Mouse (Mus musculus) cerebral cortex, adult 2 months (tissue): ENCODE data around the gene Magee2.

Experiments used
- WGBS: fragments of 180-500 bp; shearing (Covaris S2); methylation state at CpG from one replicate; pipeline ENCODE4 v1.1.7; 2018; 5-methylcytosine and 5-hydroxymethylcytosine counted together

The Magee2 gene

GRCm38 (mm10) chrX:104856751-104857341 lies at the start of gene Magee2:
Gene Magee2 (minus strand): TSS chrX:104857267.
- 4% methylated on average over 37 of the region's 37 CpGs for WGBS

GRCm38 (mm10) chrX:104853610-104854009 lies 3.5 kb downstream of the Magee2 start:
- whole genome bisulfite sequencing, result 33% methylated on average over 9 of the region's 9 CpGs

DNA sequence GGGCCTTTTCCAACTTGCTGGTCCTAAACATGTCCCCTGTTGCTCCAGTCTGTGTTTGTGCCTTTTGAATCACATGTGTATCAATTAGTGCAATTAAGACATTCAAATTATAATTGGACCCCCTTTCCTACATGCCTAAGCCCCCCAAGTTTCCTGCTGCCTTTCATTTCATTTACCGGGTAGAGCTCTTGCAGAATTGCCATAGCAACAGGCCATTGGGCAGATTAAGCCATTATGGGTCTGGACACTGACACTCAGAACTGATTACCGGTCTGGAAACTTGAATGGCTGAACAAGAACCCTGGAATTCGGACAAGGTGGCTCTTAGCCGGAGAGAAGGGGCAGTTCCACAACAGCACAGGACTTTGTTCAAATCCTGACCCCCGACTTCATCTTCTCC lies 39.5 kb downstream of the Magee2 start:
- 60% methylated on average over 4 of the region's 5 CpGs for WGBS

- WGBS, result 73% methylated on average over 1 of the region's 3 CpGs
Observed at GRCm38 (mm10) chrX:104816987-104817386, 40.1 kb downstream of the Magee2 start.

- 67% methylated on average over 4 of the region's 4 CpGs for WGBS
Observed at GRCm38 (mm10) chrX:104813704-104814103, 43.4 kb downstream of the Magee2 start.
